Mouse (Mus musculus): Measurements from ENCODE around the gene Nrp2. TPM values are rescaled to one million over a fixed set of nuclear protein-coding genes. Genes with fewer than 3 reads are reported as not detected.

Gene Nrp2
- 1 to 10 TPM; 4.2 to 5.7 TPM for total RNA-seq (2023)

GRCm38 (mm10) chr1:62703158-62704116 is at the start of gene Nrp2:
Gene Nrp2, plus strand, starts transcription at chr1:62703285.

